Mouse (Mus musculus) gastrocnemius, postnatal 25 days (tissue): ENCODE data around the gene Fam166b. TPM values are rescaled to one million over a fixed set of nuclear protein-coding genes. Genes with fewer than 3 reads are reported as not detected.

Source experiments
- DNase-seq: peaks from one replicate; pipeline ENCODE4 v3.0.0; 2022
- total RNA-seq, 2 experiments: library from RNA; stranded (reverse); gene quantifications; 1 replicate in 1 of 2; 2 replicates in 1 of 2; pipeline ENCODE4 v1.2.3; 2021

The Fam166b gene
- total RNA-seq, 2 experiments from 2014 or later: not detected

GRCm38 (mm10) chr4:43379601-43380000 is 49.3 kb downstream of the Fam166b start:
- no peak for DNase-seq

Other genes starting within 250 kb of the Fam166b start
- not detected for gene Atp8b5, start 162.0 kb downstream of the Fam166b start, total RNA-seq
- gene Rusc2, start 47.2 kb downstream of the Fam166b start, total RNA-seq: 10 to 100 TPM; 22.1 to 24.2 TPM
- gene Tesk1, start 12.8 kb upstream of the Fam166b start, total RNA-seq: 10 to 100 TPM; 41.7 to 47.2 TPM
- gene Cd72, start 25.5 kb upstream of the Fam166b start, total RNA-seq: not detected
- not detected for gene Sit1, start 54.6 kb upstream of the Fam166b start, total RNA-seq
- gene Ccdc107, start 63.8 kb upstream of the Fam166b start, total RNA-seq: 10 to 100 TPM; 21.9 to 26.8 TPM
- under 1 TPM in 1 of 2 experiments, not detected in 1; 0.69 TPM for gene Arhgef39, start 70.6 kb upstream of the Fam166b start, total RNA-seq
- gene Car9, start 77.8 kb upstream of the Fam166b start, total RNA-seq: 1 to 10 TPM; 2.2 to 2.7 TPM
- over 10,000 TPM in 1 of 2 experiments, 1,000 to 10,000 TPM in 1; 8,936 to 14,319 TPM for gene Tpm2, start 94.6 kb upstream of the Fam166b start, total RNA-seq
- 10 to 100 TPM; 34.9 to 41.8 TPM for gene Creb3, start 133.2 kb upstream of the Fam166b start, total RNA-seq
- gene Tln1, start 133.6 kb upstream of the Fam166b start, total RNA-seq: 10 to 100 TPM; 56.2 to 79.8 TPM
- gene Rgp1, start 149.6 kb upstream of the Fam166b start, total RNA-seq: 10 to 100 TPM; 21.1 to 22.5 TPM
- 1 to 10 TPM; 5.5 to 6.1 TPM for gene Gba2, start 149.7 kb upstream of the Fam166b start, total RNA-seq
- gene Msmp, start 155.4 kb upstream of the Fam166b start, total RNA-seq: under 1 TPM in 1 of 2 experiments, not detected in 1; 0.64 TPM
- 10 to 100 TPM; 32.5 to 36.6 TPM for gene Npr2, start 202.8 kb upstream of the Fam166b start, total RNA-seq
- under 1 TPM in 1 of 2 experiments, not detected in 1; 0.33 TPM for gene Spag8, start 224.5 kb upstream of the Fam166b start, total RNA-seq
- gene Hint2, start 227.3 kb upstream of the Fam166b start, total RNA-seq: 10 to 100 TPM; 37.5 to 39.6 TPM
- gene Tmem8b, start 239.8 kb upstream of the Fam166b start, total RNA-seq: 10 to 100 TPM; 10.7 to 12.1 TPM
- under 1 TPM in 1 of 2 experiments, not detected in 1; 0.13 TPM for gene Fam221b, start 240.0 kb upstream of the Fam166b start, total RNA-seq